Mouse (Mus musculus) spleen, embryonic (tissue): ENCODE results near the gene Ttbk2.

Experiments used
- CTCF ChIA-PET: fragments of 350-600 bp; sonication (Branson Sonifier 250); formaldehyde crosslinking; loops from one replicate; lab custom pipeline; 2022; lab: Charles Lee

The Ttbk2 gene

DNA sequence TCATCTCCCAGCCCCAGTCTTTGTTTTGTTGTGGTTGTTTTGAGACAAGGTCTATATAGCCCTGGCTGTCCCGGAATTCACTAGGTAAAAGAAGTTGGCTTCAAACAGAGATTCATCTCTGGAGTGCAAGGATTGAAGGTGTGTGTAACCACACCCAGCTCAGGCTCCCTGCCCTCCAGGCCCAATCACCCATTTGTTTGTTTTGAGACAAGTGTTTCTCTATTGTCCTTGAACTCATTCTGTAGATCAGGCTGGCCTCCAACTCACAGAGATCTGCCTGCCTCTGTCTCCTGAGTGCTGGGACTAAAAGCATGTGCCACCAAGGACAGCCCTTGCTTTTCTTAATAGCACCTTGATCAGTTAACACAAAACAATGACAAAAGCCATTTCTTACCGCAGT, 102.4 kb downstream of the Ttbk2 start:
- CTCF ChIA-PET: no interaction called here

DNA sequence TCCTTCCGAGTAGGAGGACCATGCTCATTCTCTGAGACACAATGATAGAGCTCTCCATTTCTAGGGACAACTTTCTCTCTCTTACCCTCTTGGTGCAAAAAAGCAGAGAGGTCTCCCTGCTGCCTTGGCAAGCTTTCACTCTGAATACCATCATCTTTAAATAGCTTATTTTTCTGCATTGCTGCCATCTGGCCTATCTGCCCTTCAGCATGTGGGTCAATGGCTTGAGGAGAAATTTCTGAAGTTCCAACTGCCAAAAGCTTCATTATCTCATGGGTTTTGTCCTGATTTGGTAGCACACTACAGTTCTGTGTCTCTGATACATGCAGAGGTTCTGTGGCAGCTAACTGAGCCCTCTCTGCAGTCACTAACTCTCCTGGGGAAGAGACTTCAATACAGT, 104.9 kb downstream of the Ttbk2 start:
- CTCF ChIA-PET: no interaction called here

DNA sequence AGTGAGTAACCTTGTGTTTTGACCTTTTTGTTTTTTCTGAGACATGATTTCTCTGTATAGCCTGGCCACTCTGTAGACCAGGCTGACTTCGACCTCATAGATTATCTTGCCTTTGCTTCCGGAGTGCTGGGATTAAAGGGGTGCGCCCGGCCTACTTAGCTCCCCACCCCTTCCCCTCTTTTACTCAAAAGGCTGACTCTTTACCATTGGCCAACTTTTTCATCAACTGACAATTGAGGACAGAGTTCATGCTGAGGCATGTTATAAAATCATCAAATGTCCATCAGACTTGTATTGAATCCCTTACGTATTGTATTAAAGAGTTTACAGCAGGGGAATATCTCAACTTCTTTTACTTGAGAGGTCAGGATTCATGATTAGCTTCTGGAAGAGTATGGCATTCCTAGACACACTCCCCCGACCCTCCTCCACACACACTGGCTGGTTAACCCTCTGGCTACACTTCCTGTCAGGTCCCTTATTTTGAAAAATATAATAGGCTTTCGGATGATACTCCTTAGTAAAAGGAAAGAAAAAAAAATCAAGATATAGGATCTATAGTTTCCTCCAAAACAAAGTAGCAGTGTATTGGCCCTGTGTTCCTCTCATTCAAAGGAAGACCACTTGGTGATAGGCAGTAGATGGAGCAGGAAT, 118.4 kb downstream of the Ttbk2 start:
- CTCF ChIA-PET: no interaction called here

DNA sequence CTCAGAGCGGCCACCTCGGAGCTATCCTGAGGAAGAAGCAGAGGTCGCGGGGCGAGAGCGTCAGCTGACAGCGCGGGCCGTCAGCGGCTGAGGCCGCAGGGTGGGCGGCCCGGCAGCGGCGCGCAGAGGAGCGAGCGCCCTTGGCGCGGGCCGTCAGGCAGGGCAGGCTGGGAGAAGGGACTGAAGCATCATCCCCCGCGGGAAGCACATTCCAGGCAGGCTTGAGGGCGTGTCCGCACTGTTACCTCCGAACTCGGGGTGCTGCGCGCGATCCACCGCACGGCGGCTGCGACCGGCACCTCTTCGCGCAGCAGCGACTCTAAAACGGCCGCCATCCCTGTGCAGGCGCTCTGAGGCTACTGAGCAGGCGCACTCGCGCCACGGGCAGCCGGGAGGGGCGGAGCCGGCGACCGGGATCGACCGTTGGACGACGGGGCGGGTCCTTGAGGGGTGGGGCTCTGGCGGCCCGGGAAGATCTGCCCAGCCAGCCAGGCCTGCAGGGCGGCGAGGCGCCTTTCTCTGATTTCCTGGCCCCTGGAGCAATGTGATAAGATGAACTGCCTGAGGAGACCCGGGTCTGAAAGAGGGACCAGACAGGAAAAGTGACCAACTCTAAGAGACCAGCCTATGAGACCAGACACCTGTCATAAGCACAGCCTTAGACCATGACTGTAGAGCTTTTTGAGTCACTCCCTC, 119.1 kb downstream of the Ttbk2 start:
- CTCF ChIA-PET: no interaction called here

DNA sequence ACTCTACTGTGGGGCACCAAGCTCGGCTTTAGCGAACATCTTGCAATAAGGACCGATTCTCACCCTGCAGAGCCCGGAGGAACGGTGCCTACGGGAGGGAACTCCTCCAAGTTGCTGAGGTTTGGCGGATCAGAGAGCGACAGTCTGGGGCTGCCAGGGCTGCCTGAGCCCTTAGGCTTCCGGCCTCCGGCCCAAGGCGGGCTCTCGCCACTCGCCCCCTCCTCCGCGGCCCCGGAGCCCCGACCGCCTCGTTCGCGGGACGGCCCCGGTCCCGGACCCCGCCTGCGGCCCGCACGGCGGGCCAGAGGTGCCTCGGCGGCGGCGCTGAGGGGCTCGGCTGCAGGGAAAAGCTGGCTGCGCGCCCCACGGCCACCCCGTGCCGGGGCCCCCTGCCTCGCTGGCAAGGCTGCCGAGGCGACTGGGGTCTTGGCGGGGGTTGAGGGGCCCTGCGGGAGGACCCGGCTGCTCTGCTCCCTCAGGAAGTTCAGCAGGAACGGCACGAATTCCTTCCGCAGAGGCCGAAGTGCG, 119.7 kb downstream of the Ttbk2 start:
- CTCF ChIA-PET: no interaction called here

DNA sequence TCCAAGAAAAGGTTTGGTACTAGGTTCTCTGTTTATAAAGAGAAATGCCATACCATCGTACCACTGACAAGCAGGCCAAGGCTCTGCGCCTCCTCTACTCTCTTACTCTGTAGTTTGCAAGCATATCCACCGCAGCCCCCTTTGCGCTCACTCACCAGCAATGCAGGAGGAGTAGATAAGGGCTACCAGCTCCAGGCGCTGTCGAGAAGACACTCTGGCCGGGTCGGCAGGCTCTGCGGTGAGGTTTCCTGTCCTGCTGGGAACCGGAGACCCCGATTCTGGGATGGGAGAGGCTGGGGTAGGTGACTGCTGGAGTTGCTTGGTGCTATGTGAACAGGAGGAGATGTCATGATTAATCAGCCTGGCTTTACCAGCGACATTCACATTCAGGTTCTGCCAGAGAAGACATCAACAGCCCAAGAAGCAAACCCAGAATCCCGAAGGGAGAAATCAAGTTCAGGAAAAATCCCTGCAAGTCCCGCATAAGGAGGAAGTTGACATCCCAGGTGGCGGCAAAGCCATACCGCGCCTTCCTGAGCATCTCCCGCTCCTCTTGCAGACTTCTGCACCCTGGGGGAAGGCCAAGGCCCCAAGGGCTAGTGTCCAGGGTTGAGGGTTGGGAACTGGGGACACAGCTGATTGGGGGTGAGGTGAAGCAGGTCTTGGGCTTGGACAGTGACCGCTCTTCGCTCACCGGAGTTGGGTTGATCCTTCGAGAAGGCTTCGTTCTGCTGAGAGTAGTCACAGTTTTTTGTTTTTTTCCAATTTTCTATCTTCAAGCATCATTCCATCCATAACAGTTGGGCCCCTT, 120.4 kb downstream of the Ttbk2 start:
- CTCF ChIA-PET: no interaction called here

DNA sequence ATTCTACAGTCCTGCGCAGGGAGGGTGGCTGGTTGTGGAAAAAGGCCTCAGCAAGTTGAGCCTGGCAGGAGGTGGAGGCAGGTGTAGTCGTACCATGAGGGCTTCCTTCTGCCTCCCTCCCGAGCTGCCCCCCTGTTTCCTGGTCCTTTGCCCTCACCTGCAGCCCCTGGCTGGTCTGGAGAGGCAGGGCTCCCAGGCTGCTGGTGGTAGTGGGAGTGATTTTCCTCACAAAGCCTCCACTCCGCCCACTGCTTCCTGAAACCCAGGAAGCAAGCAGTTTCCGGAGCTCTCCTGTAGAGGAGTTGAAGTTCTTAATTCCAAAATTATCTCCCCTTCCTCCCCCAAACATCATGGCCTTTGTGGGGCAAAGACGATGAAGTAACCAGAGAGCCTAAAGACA, 126.2 kb downstream of the Ttbk2 start:
- CTCF ChIA-PET: no interaction called here

DNA sequence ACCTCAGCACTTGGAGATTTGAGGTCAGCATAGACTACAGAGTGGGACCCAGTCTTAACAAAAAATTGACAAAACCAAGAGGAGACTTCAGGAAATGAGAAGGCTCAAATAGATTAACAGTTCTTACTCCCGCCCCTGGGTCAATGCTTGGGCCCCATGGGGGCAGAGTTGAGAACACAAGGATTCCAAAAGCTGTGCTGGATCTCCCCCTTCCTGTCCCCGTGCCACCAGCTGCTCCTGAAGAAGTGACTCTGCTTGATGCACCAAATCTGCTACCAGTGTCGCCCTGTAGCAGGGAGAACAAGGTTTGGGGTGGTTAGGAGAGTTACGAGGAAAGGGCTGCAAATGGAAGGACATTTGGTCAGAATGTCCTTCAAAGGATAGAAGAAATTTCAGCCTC, 126.8 kb downstream of the Ttbk2 start:
- CTCF ChIA-PET: no interaction called here

DNA sequence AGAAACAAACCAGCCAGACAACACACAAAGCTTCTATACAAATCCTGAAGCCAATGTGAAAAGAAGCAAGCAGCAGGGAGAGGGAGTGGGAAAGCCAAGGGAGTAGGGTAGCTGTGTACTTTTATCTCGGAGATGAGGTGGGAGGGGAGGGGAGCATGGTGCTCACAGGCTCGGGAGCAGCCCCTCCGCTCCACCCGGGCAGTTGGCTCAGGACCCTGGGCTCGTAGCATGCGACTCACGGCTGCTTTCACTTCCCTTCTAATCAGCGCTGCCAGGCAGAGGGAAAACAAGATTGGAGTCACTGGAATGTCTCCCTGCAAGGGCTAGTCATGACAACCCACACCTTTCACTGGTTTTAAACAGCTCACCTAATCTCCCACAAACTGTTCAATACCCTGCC, 127.9 kb downstream of the Ttbk2 start:
- CTCF ChIA-PET: no interaction called here

DNA sequence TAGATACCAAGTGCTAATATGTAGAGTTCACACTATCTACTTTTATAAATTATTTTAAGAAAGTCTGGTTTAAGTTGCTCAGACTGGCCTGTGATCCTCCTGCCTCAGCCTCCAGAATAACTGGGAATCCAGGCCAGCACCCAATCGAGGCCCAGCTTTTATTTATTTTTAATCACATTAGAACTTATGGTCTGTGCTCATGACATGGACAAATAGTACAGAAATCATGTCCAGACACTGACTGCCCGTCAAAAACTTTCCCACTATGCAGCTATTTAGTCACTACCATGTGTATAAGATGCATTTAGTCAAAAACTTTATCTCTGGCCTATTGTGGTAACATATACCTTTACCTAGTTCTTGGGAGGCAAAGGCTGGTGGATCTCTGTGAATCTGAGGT, 128.5 kb downstream of the Ttbk2 start:
- CTCF ChIA-PET: no interaction called here

DNA sequence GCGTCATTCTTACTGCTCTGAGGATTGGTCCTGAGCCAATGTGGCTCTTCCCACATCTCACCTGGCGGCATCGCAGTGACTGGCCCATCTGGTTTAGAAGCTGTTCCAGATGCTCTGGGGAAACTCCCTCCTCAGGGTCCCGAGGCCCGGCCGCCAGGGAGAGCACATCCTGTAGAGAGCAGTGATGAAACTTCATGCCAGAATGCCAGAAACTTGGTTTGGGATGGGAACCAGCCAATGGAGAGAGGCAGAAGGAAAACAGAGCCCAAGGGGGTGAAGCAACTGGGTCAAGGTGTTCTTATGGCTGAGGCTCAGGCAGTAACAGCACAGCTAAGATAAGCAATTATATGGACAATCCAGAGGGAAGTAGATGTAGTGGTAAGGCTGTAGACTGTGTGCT, 129.6 kb downstream of the Ttbk2 start:
- CTCF ChIA-PET: no interaction called here

DNA sequence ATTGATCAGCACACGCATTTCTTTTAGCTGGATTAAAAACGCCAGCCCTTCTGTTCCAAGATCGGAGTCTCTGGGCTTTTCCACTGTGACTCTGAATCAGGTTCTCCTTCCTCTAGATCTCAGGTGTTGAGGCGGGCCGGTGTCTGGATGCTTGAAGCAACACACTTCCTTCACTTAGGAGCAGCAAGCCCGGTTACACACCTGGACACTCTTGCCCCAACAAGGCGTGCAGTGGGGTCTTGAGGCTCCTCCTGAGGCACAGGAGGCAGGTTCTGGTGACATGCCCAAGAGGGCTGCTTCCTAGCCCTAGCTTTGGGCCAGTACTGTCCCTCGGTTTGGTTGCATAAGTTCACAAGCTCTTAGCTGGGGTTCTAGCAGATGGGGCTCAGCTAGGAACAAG, 131.9 kb downstream of the Ttbk2 start:
- CTCF ChIA-PET: no interaction called here

DNA sequence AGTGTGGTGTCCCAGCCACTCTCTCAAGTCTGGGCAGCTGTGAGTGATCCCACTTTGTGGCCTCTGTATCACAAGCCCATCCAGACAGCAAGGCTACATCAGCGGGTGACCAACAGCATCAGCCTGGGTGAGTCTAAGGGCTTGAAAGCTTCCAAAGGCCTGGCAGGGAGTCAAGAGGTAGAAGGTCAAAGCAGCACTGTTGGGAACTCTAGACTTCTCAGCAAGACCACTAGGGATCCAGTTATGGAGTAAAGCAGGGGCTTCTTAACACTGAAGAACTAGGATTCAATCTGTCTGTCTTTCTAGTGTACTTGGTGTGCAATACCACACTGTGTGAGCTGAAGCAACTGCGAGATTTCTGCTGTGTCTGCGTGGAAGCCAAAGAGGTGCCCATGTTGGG, 137.0 kb downstream of the Ttbk2 start:
- CTCF ChIA-PET: no interaction called here

DNA sequence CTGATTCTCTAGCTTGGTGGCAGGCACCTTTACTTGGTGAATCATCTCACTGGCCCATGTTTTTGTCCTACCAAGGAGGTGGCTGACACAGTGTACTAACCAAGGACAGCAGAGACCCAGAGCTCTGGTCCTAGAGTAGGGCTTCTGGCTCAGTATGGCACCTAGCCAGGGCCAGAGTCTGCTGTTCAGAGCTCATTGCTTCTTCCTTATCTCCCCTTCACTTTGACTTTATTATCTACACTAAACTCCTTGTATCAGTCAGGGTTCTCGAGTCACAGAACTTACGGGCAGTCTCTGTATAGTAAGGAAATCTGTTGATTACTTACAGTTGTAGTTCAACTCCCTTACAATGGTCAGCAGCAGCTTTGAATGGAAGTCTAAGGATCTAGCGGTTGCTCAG, 139.5 kb downstream of the Ttbk2 start:
- CTCF ChIA-PET: no interaction called here

DNA sequence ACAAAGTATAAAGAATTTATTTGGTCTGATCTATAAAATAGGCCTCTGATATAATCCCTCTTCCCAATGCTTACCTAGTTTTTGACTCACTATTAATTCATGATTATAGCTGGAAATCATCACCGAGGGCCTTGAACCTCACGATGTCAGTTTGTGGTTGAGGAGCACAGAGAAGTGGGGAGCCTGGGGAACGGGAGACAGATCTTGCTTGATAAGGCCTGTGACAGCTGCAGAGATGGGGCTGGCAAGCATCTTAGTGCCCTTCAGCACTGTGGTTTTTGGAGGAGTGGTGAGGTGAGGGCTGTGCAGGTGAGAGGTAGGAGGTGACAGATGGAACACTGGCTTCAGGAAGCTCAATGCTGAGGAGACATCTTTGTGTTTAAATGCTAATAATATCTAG, 140.2 kb downstream of the Ttbk2 start:
- CTCF ChIA-PET: no interaction called here

DNA sequence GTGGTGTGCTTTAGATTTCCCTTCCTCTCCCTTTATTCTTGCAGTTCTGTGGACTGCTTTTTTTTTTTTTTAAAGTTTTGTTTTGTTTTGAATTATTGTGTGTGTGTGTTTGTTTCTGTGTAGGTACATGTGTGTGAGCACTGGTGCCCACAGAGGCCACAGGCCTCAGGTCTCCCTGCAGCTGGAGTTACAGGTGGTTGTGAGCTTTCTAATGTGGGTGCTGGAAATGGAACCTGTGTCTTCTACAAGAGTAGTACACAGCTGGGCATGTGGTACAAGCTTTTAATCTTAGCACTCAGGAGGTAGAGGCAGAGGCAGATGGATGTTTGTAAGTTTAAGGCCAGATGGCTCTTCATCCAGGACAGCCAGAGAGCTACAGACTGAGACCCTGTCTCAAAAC, 143.4 kb downstream of the Ttbk2 start:
- CTCF ChIA-PET: no interaction called here

DNA sequence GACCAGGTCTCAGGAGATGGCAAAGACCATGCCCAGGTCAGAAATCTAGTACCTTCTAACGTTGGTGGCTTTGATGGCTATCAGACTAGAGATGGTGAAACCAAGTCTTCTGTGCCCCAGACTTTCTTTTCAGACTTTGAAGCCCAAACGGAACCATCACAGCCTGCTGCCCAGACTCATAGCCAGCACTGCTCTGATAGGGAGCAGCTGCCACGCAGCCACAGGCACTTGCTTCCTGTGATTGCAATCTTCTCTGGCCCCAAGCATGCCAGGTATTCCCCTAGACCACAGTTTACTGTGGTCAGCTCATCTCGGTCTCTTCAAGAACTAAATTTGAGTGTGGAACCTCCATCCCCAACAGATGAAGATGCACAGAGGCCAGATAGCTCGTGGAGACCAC, 147.7 kb downstream of the Ttbk2 start:
- CTCF ChIA-PET: no interaction called here

DNA sequence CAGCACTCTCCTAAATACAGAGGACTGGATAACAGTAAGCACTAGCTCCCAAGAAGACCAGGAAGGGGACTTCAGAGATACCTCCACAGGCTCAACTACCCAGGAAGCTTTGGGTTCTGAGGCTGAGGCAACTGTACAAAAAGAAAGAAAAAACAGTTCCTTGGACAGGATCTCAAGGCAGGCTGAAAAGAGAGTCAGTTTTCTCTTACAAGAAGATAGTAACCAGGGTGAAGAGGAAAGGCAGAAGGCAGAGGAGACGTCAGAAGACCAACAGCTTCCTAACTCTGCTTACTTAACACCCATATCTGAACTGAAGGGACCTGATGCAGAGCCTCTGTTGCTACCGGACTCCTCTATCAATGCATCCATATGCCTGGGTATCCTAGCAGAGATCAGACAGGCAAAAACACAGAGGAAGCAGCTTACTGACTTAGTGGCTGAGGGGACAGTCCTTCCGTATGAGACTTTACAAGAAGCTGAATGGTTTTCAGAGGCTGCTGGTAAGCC, 150.0 kb downstream of the Ttbk2 start:
- CTCF ChIA-PET: no interaction called here

DNA sequence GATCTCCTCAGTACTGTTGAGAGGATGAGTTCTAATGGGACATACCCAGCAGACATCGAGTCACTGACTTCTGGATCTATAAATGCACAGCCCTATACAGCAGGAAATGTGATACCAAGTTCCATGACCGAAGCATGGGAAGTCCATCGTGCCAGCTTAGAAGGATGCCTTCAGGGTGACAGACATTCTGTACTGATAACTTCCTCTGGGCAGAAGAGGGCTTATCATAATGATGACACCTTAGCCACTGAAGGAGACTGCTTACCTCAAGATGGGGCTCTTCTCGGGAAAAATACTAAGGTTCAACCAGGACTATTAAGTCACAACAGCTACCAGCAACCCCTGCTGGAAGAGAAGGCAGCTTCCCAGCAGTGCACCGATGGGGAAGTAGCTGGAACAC, 152.6 kb downstream of the Ttbk2 start:
- CTCF ChIA-PET: no interaction called here
